ENCODE assay signal across 15 mouse cellular contexts in genomic region chr11:89088754-89089153, GRCm38 (mm10). TPM values are rescaled to one million over a fixed set of nuclear protein-coding genes. Genes with fewer than 3 reads are reported as not detected.
A peak's percentile ranks its signal among the peaks of the same experiment; 100 is the strongest.
DNase-seq lines count a peak whose midpoint lies in the region; ATAC-seq and TF ChIP-seq lines count a peak whose summit lies in the region.
"Had no signal": no experiment of that assay in that cellular context is flagged by ENCODE, and none has a peak within 500 bp of the region (broad histone marks: within the 10 kb centered on the region; RNA-seq: fewer than 3 reads in every experiment).

No protein-coding gene starts in this region.

- H3K9ac ChIP-seq in heart, adult 2 months (ENCODE audit: low read depth, low read length): no peak overlapping the region

- ATAC-seq in megakaryocyte progenitor cell, adult 5-6 weeks (replicated peaks; ENCODE audit: poor library complexity): peak; percentile 40; the same call in 1 of the 2 replicates
- ATAC-seq: forebrain, embryonic 16.5 days had no signal

- 86% methylated on average over 4 of the region's 4 CpGs for WGBS in heart, adult 2 months

- H3K27ac ChIP-seq in heart, adult 2 months: no peak overlapping the region
- H3K27ac ChIP-seq: limb, embryonic 10.5 days had no signal

- no peaks in the 10 kb centered on the region for H3K79me2 ChIP-seq in heart, adult 2 months (replicated peaks; ENCODE audit: control insufficient read depth, insufficient read depth, low read length)

- H3K36me3 ChIP-seq in heart, adult 2 months (ENCODE audit: control insufficient read depth, insufficient read depth, low read length): no peaks in the 10 kb centered on the region
- H3K36me3 ChIP-seq: limb, embryonic 10.5 days had no signal

- H3K4me3 ChIP-seq in heart, adult 2 months: no peak overlapping the region
- H3K4me3 ChIP-seq: limb, embryonic 10.5 days had no signal

- intact Hi-C loops in heart, adult 2 months (cut with DNase I): no loop called here

- no peak for TF ChIP-seq POLR2A in heart, adult 2 months (IDR thresholded peaks at IDR 0.05; ENCODE audit: insufficient read depth, low read depth, low read length)

- no peaks in the 10 kb centered on the region for H3K27me3 ChIP-seq in heart, adult 2 months (ENCODE audit: control insufficient read depth, insufficient read depth, low read length)

- no peaks in the 10 kb centered on the region for H3K4me1 ChIP-seq in heart, adult 2 months (ENCODE audit: control insufficient read depth, insufficient read depth, low read length)
- H3K4me1 ChIP-seq: limb, embryonic 10.5 days had no signal

- peak; percentile 54 for TF ChIP-seq CTCF in heart, adult 2 months (IDR thresholded peaks at IDR 0.05)

- no peak for DNase-seq in heart, adult 2 months
- DNase-seq in heart, adult 9 months (ENCODE audit: low spot score in 2 of 2): no peak
- DNase-seq in lung, postnatal 36 days: peak; percentile 9
- no peak for DNase-seq in lung, adult 18-20 months
- DNase-seq in ES-CJ7 (ENCODE audit: low read depth, low spot score): peak; percentile 78
- DNase-seq in adipocyte (ENCODE audit: low spot score): no peak
- DNase-seq in cerebellum, adult 11-12 months: no peak
- DNase-seq: cerebellum, postnatal 25 days; heart, postnatal 14 days; lung, postnatal 14 days; right cerebral cortex, postnatal 4 days had no signal

- TF ChIP-seq EP300 in heart, adult 2 months (IDR thresholded peaks at IDR 0.05; ENCODE audit: insufficient read depth, low read depth, low read length): no peak

RNA-seq across cellular contexts. Expression of gene Gm525, which starts 15.1 kb away (rescaled TPM):
- total RNA-seq in heart, adult 2 months (2021): not detected
- polyA plus RNA-seq in heart, adult 2 months (2012; rRNA removed): 0.27 TPM in 1 of 2 replicates, not detected in the other
- total RNA-seq in megakaryocyte progenitor cell, adult 5-6 weeks (2015): not detected in 2 replicates
- not detected in 2 replicates for total RNA-seq in megakaryocyte progenitor cell, adult 5-6 weeks (2017)
- total RNA-seq: heart, postnatal 14 days; neutrophil, adult 5-6 weeks had no signal
- polyA plus RNA-seq: forebrain, embryonic 16.5 days; limb, embryonic 10.5 days had no signal

RNA-seq across cellular contexts. Expression of gene Dgke, which starts 22.1 kb away (rescaled TPM):
- 10 to 100 TPM in 1 of 2 experiments, 1 to 10 TPM in 1; 9.3 to 12.4 TPM for total RNA-seq in heart, adult 2 months (2021)
- polyA plus RNA-seq in heart, adult 2 months (2012; rRNA removed): 5.6 and 8.2 TPM in 2 replicates
- total RNA-seq in megakaryocyte progenitor cell, adult 5-6 weeks (2015): 2.6 and 3.6 TPM in 2 replicates
- total RNA-seq in megakaryocyte progenitor cell, adult 5-6 weeks (2017): 4.6 and 6.2 TPM in 2 replicates

Comparison
In these comparisons a context has a peak if more than half of its experiments do, and no peak if none do; other contexts are left out.
1. DNase-seq: peak in lung, postnatal 36 days (single experiment) and ES-CJ7 (single experiment); none in heart, adult 2 months (0 of 2), heart, adult 9 months (0 of 2), lung, adult 18-20 months (0 of 2), adipocyte (single experiment) and cerebellum, adult 11-12 months (single experiment).